Mouse (Mus musculus): ENCODE results near the gene Gpr152. TPM values are rescaled to one million over a fixed set of nuclear protein-coding genes. Genes with fewer than 3 reads are reported as not detected.

The Gpr152 gene
- polyA plus RNA-seq, 1 experiment from 2014 or later: not detected

GRCm38 (mm10) chr19:4175368-4175947 lies 35.9 kb downstream of the Gpr152 start, which contains the start of gene Carns1:
Gene Carns1, minus strand, starts transcription at chr19:4175479.
- Histone ChIP-seq H3K4me1 (peaks cover 23% of the 10 kb centered on the region), H3K4me3 (peak within 1 kb of the TSS; percentile 36), H3K27me3 (ENCODE audit: low read depth, poor library complexity, severe bottlenecking) (peaks cover 21% of the 10 kb centered on the region), H3K9me3 (replicated peaks) (no peaks in the 10 kb centered on the region), H3K36me3 (no peaks in the 10 kb centered on the region), H3K27ac (replicated peaks) (peak within 1 kb of the TSS; percentile 65; the same call in 1 of the 2 replicates)
- WGBS: 2% methylated on average over 11 of the region's 11 CpGs
- peak; percentile 42 for DNase-seq (ENCODE audit: low spot score)

- Histone ChIP-seq H3K4me1 (peaks cover 20% of the 10 kb centered on the region), H3K27ac (replicated peaks) (no peak overlapping the region), H3K27me3 (ENCODE audit: low read depth, poor library complexity, severe bottlenecking) (0 out of 2 replicates have a peak, but pooled peaks cover 5% of the 10 kb centered on the region), H3K9me3 (replicated peaks) (no peaks in the 10 kb centered on the region), H3K4me3 (no peak overlapping the region), H3K36me3 (no peaks in the 10 kb centered on the region)
- 89% methylated on average over 7 of the region's 7 CpGs for WGBS
- no peak for DNase-seq (ENCODE audit: low spot score)
Observed at GRCm38 (mm10) chr19:4180411-4180810, 40.8 kb downstream of the Gpr152 start.

- no peaks in the 10 kb centered on the region for H3K36me3 ChIP-seq
- DNase-seq (ENCODE audit: low spot score): no peak
- no peak overlapping the region for H3K27ac ChIP-seq (replicated peaks)
- H3K4me3 ChIP-seq: no peak overlapping the region
- peaks cover 16% of the 10 kb centered on the region for H3K4me1 ChIP-seq
- WGBS: 37% methylated on average over 3 of the region's 3 CpGs
- no peaks in the 10 kb centered on the region for H3K9me3 ChIP-seq (replicated peaks)
- no peaks in the 10 kb centered on the region for H3K27me3 ChIP-seq (ENCODE audit: low read depth, poor library complexity, severe bottlenecking)
Observed at GRCm38 (mm10) chr19:4181892-4182291, 42.3 kb downstream of the Gpr152 start.

- Histone ChIP-seq H3K4me3 (no peak overlapping the region), H3K4me1 (peaks cover 16% of the 10 kb centered on the region), H3K27me3 (ENCODE audit: low read depth, poor library complexity, severe bottlenecking) (no peaks in the 10 kb centered on the region), H3K9me3 (replicated peaks) (no peaks in the 10 kb centered on the region), H3K36me3 (no peaks in the 10 kb centered on the region), H3K27ac (replicated peaks) (no peak overlapping the region; the same call in 1 of the 2 replicates)
- 88% methylated on average over 2 of the region's 2 CpGs for WGBS
- no peak for DNase-seq (ENCODE audit: low spot score)
Observed at GRCm38 (mm10) chr19:4183689-4184088, 44.1 kb downstream of the Gpr152 start.

- H3K9me3 ChIP-seq (replicated peaks): no peaks in the 10 kb centered on the region
- H3K27ac ChIP-seq (replicated peaks): no peak overlapping the region
- H3K27me3 ChIP-seq (ENCODE audit: low read depth, poor library complexity, severe bottlenecking): no peaks in the 10 kb centered on the region
- peaks cover 16% of the 10 kb centered on the region for H3K4me1 ChIP-seq
- DNase-seq (ENCODE audit: low spot score): no peak
- H3K36me3 ChIP-seq: no peaks in the 10 kb centered on the region
- no peak overlapping the region for H3K4me3 ChIP-seq
- 63% methylated on average over 15 of the region's 15 CpGs for WGBS
Observed at GRCm38 (mm10) chr19:4184976-4185975, 45.7 kb downstream of the Gpr152 start.

- H3K36me3 ChIP-seq: no peaks in the 10 kb centered on the region
- no peak overlapping the region for H3K27ac ChIP-seq (replicated peaks)
- no peaks in the 10 kb centered on the region for H3K9me3 ChIP-seq (replicated peaks)
- 78% methylated on average over 3 of the region's 3 CpGs for WGBS
- DNase-seq (ENCODE audit: low spot score): no peak
- H3K4me3 ChIP-seq: no peak overlapping the region
- peaks cover 26% of the 10 kb centered on the region for H3K4me1 ChIP-seq
- H3K27me3 ChIP-seq (ENCODE audit: low read depth, poor library complexity, severe bottlenecking): no peaks in the 10 kb centered on the region
Observed at GRCm38 (mm10) chr19:4187303-4187702, 47.7 kb downstream of the Gpr152 start.

GRCm38 (mm10) chr19:4189051-4189620 lies 49.5 kb downstream of the Gpr152 start:
- no peak overlapping the region for H3K27ac ChIP-seq (replicated peaks)
- H3K4me3 ChIP-seq: no peak overlapping the region
- no peak for DNase-seq (ENCODE audit: low spot score)
- WGBS: 87% methylated on average over 12 of the region's 12 CpGs
- H3K4me1 ChIP-seq: peaks cover 38% of the 10 kb centered on the region
- no peaks in the 10 kb centered on the region for H3K27me3 ChIP-seq (ENCODE audit: low read depth, poor library complexity, severe bottlenecking)
- no peaks in the 10 kb centered on the region for H3K9me3 ChIP-seq (replicated peaks)
- peaks cover 12% of the 10 kb centered on the region for H3K36me3 ChIP-seq

- peak within 1 kb of the TSS; percentile 97 for H3K27ac ChIP-seq (replicated peaks)
- H3K9me3 ChIP-seq (replicated peaks): no peaks in the 10 kb centered on the region
- DNase-seq (ENCODE audit: low spot score): no peak
- 76% methylated on average over 4 of the region's 4 CpGs for WGBS
- peak within 1 kb of the TSS; percentile 96 for H3K4me3 ChIP-seq
- H3K4me1 ChIP-seq: peaks cover 34% of the 10 kb centered on the region
- peaks cover 29% of the 10 kb centered on the region for H3K36me3 ChIP-seq
- H3K27me3 ChIP-seq (ENCODE audit: low read depth, poor library complexity, severe bottlenecking): no peaks in the 10 kb centered on the region
Observed at GRCm38 (mm10) chr19:4190831-4191334, 51.3 kb downstream of the Gpr152 start, which contains the start of gene Tbc1d10c. Gene Tbc1d10c, minus strand, starts transcription at chr19:4191284.

- Histone ChIP-seq H3K27me3 (ENCODE audit: low read depth, poor library complexity, severe bottlenecking) (no peaks in the 10 kb centered on the region), H3K27ac (replicated peaks) (peak within 1 kb of the TSS; percentile 97), H3K36me3 (peaks cover 37% of the 10 kb centered on the region), H3K4me1 (peaks cover 41% of the 10 kb centered on the region), H3K9me3 (replicated peaks) (no peaks in the 10 kb centered on the region), H3K4me3 (peak within 1 kb of the TSS; percentile 96)
- 8% methylated on average over 37 of the region's 47 CpGs for whole genome bisulfite sequencing
- DNase-seq (ENCODE audit: low spot score): peak; percentile 97
Observed at GRCm38 (mm10) chr19:4191528-4192250, 52.1 kb downstream of the Gpr152 start, which contains the start of gene Ppp1ca. Gene Ppp1ca, plus strand, starts transcription at chr19:4192065.

- no peak for DNase-seq (ENCODE audit: low spot score)
- WGBS: under 1% methylated on average over 52 of the region's 52 CpGs
- no peaks in the 10 kb centered on the region for H3K27me3 ChIP-seq (ENCODE audit: low read depth, poor library complexity, severe bottlenecking)
- peaks cover 44% of the 10 kb centered on the region for H3K4me1 ChIP-seq
- H3K36me3 ChIP-seq: peaks cover 44% of the 10 kb centered on the region
- peak overlapping the region; percentile 97 for H3K27ac ChIP-seq (replicated peaks)
- peak overlapping the region; percentile 96 for H3K4me3 ChIP-seq
- H3K9me3 ChIP-seq (replicated peaks): no peaks in the 10 kb centered on the region
Observed at GRCm38 (mm10) chr19:4192251-4192985, 52.8 kb downstream of the Gpr152 start.

- Histone ChIP-seq H3K9me3 (replicated peaks) (no peaks in the 10 kb centered on the region), H3K36me3 (peaks cover 52% of the 10 kb centered on the region), H3K4me3 (peak overlapping the region; percentile 96), H3K4me1 (peaks cover 44% of the 10 kb centered on the region), H3K27me3 (ENCODE audit: low read depth, poor library complexity, severe bottlenecking) (no peaks in the 10 kb centered on the region), H3K27ac (replicated peaks) (peak overlapping the region; percentile 97)
- no peak for DNase-seq (ENCODE audit: low spot score)
- 72% methylated on average over 6 of the region's 6 CpGs for WGBS
Observed at GRCm38 (mm10) chr19:4193129-4193528, 53.5 kb downstream of the Gpr152 start.
